Mouse (Mus musculus) megakaryocyte-erythroid progenitor cell, adult 5-6 weeks (primary cell): Measurements from ENCODE around the gene Selenon. TPM values are rescaled to one million over a fixed set of nuclear protein-coding genes. Genes with fewer than 3 reads are reported as not detected.

Experiments
- ATAC-seq: replicated peaks from 2 replicates; pipeline ENCODE4 v1.8.0; 2016; ENCODE audit warnings: mild to moderate bottlenecking, inconsistent platforms; ENCODE audit not compliant: severe bottlenecking, poor library complexity, low FRiP score, low TSS enrichment
- total RNA-seq, 2 experiments: library from RNA; stranded (forward) in 1 of 2; stranded (reverse) in 1 of 2; fragments of 200-1000, 215-1000 nt in 1 of 2; fragments of >200 nt in 1 of 2; fragmentation: Nextera tagmentation in 1 of 2; gene quantifications; 2 replicates each; pipeline ENCODE4 v1.2.3; 2014 to 2017

Selenon gene
- 17.7 and 18.4 TPM in 2 replicates for total RNA-seq (2014; fragmentation: Nextera tagmentation)
- 1.6 and 3.6 TPM in 2 replicates for total RNA-seq (2017)

- ATAC-seq: no peak
Observed at GRCm38 (mm10) chr4:134551494-134552316, at the start of gene Selenon. Selenon (minus strand) TSS chr4:134552166.

DNA sequence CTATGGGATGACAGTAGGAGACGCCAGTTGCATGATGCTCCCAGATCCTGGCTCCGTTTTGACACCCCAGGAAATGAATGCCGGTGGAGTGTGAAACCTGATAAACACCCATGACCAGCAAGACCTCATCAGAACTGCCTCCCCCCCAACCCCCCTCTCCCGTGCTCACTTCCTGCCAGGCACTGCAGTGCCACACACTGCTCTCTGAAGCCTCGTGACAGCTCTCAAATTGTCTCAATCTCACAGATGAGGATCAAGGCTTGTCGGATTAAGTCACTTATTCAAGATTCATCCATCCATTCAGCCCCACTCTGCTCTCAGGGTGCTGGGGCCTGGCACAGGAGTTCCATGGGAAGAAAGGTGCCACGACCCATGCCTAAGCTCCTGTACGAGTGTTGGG is 49.4 kb upstream of the Selenon start:
- 0 out of 2 replicates have a peak, but pooled peaks have one; percentile 7 for ATAC-seq

GRCm38 (mm10) chr4:134600777-134601176 is 48.8 kb upstream of the Selenon start:
- ATAC-seq: no peak

DNA sequence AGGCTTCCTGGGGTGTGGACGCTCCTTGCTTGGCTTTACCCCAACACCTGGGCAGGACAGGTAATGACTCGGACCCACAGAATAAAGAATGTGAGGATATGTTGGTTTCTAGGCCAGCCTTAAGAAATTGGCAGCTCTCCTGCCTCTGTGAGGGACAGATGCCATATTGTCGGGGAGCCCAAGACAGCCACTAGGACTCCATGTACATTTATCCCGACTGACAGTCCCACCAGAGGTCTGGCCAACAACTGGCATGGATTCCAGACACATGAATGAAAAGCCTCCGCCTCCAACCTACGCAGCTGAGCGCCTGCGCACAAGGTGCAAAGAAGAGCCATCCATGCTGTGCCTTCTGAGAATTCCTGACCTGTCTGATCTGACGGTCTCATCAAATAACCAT is 48.1 kb upstream of the Selenon start:
- ATAC-seq: no peak

GRCm38 (mm10) chr4:134596816-134597692 is 45.1 kb upstream of the Selenon start:
- ATAC-seq: no peak

DNA sequence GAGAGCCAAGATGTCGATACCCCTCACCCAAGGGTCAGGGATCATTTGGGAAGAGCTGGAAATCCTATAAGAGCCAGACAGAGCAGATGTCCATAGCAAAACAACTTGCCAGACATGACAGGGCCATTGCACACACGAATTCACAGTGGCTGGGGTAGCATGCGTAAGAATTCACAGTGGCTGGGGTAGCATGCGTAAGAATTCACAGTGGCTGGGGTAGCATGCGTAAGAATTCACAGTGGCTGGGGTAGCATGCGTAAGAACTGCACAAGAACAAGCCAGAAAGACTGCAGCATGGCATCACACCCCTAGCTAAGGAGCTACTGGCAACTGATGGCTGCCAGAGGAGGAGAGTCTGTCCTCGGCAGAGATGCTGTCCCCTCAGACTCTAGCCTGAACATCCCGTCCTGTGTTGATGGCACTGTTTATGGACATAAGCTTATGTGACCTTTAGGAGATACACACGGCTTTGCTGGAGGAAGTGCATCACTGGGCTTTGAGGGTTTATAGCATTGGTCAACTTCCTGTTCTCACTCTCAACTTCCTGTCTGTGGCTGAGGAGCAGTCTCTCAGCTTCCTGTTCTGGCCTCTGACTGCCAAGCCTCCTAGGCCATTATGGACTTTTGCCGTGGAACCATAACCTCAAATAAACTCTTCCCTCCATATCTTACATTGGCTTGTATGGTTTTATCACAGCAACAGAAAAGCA is 42.9 kb upstream of the Selenon start:
- ATAC-seq: no peak

- ATAC-seq: no peak
Observed at GRCm38 (mm10) chr4:134592442-134592841, 40.5 kb upstream of the Selenon start.

DNA sequence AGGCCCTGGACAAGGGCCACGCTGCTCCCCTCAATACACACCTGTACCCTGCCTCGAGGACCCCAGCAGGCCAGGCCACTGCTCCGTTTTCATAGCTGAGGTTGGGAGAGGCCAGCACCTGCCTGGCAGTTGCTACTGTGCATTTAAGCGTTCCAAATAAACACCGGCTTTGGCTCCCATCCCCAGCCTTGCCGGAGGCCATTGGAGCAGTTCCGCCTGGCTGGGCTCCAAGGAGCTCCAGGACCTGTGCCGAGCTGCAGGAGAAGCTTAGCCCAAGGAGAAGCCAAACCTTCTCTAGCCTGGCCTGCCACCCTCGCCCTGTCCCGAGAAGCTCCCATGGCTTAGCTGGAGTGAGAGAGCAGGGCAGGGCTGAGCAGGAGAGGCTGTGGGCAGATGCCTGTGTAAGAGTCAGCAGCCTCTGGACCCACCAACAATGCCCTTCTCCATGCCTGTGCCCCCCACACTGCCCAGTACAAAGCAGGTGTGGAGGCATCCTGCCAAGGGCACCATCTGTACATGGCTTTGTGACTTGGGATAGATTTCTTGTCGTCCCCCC is 39.6 kb upstream of the Selenon start:
- ATAC-seq: no peak

GRCm38 (mm10) chr4:134590227-134590926 is 38.4 kb upstream of the Selenon start:
- 0 out of 2 replicates have a peak, but pooled peaks have one; percentile 56 for ATAC-seq

DNA sequence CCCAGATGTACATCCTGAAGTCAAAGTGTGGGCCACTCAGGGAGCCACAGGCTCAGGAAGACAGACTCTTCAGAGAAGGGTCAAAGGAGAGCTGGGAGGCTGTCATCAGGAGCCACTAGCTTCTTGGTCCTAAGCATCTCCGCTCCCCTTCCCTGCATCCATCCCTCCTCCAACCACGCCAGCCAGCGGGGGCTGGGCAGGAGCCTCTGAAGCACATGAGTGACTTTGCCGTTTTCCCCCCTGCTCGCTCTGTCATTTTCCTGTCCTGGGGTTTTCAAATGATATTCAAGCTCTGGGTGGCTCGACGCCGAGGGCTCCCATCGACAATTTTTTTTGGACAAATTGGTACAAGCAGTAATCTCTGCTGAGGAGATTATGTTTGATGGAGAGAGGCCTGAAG is 37.8 kb upstream of the Selenon start:
- ATAC-seq: no peak

- no peak for ATAC-seq
Observed at GRCm38 (mm10) chr4:134588951-134589350, 37.0 kb upstream of the Selenon start.

DNA sequence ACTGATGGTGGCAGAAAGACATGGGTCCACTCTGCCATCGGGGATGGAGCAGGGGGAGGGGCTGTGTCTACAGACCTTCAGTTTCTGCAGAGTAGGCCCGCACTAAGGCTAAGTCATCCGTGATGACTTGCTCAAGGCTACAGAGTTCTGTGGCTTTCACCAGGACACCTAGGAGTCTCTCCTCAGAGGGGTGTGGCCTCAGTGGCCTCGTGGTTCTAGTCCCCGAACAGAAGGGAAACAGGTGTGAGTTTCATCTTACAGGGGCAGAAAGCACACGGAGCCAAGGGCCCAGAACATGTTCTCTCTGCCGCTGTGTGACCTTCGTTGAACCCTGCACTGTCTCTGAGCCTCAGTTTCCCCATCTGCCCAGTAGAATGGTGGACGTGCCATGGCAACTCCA is 36.3 kb upstream of the Selenon start:
- ATAC-seq: no peak

DNA sequence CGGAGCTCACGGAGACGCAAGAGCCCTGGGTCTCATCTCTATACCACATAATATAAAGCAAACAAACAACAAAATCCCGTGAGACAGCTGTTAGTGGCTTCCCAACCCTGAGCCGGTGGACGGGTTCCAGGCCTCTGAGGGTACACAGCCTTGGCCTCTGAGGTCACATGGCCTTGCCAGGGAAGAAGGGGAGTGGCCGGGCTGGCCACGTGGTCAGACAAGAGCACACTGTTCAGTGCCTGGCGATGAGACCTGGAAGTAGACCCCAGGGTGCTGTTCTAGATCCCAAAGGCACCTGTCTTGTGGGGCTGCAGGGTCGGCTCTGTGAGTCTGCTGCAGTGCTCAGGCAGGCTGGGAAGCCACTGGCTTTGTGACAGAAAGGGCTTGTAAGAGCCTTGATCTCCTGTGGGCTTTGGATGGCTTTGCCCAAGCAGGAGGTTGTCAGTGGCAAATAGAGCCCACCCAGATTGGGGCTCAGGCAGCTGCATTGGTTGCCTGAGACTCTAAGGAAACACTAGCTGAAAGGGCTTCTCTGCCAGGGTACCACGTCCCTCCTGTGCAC is 35.8 kb upstream of the Selenon start:
- ATAC-seq: no peak

GRCm38 (mm10) chr4:134586631-134587030 is 34.7 kb upstream of the Selenon start:
- no peak for ATAC-seq

GRCm38 (mm10) chr4:134586126-134586525 is 34.2 kb upstream of the Selenon start:
- ATAC-seq: no peak

DNA sequence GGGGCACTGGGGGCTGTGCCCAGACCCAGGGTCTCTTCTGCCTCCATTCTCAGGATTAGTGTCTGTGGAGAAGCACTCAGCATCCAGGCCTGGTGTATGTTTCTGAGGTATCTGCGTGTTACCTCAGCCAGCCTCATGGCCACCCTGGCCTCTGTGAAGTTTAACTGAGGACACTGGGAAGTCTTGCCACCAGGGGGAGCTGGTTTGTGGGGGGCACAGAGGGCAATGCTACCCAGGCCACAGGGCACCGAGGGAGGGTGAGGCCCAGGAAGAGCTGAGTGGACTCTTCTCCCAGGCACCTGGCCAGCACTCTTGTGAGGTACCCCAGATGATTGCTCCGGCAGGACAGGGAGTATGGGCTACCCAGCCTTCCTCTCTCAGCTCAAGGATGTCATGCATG is 31.5 kb upstream of the Selenon start:
- ATAC-seq: peak; percentile 67

- no peak for ATAC-seq
Observed at GRCm38 (mm10) chr4:134581365-134581764, 29.4 kb upstream of the Selenon start.

DNA sequence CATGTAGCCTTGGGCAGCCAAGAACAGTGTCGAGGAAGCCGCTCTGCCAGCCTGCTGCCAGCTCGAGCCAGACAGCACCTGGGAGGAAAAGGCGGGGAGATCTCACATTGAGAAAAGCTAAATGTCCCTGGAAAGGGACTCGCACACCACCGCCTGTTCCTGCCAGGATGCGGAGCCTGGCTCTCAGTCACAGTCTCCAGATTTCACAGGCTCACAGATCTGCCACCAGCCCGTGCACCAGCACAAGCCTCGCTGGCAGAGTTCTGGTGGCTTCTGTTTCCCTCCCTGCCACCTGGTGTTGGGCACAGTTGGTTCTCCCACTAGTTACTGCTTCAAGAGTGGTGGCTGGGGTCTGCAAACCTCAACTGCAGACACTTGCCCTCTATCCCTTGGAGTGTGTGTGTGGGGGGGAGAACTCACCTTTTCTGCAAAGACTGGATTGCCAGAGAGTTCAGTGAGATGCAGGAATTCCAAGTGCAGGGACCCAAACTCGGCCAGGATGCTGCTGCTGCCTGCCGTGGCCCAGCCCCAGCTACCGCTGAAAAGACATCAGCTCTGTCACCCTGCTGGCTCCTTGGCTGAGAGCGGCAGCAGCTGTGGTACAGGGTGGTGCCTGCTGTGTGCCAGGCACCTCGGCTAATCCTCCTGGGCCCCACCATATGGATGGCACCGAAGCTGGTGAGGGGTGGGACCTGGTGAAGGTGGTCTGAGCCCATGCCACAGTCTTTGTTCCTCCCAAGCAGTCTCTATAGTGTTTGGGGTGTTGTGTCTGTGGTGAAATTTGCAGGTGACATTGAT is 28.6 kb upstream of the Selenon start:
- no peak for ATAC-seq
